Mouse (Mus musculus) hematopoietic stem cell, adult 5-6 weeks (primary cell): ENCODE measurements around the gene Gnas. TPM values are rescaled to one million over a fixed set of nuclear protein-coding genes. Genes with fewer than 3 reads are reported as not detected.
"Not testable (repeated sequence)": the region's sequence is repeated elsewhere in the genome, so short reads cannot be mapped to it uniquely, and the experiment has no call there.

Source experiments
- ATAC-seq, 2 experiments: fragments of 125-278 bp in 1 of 2; replicated peaks in 1 of 2; 2 replicates each; pipeline ENCODE4 v1.8.0; 2016 to 2017; ENCODE audit warnings: inconsistent platforms in 2 of 2, mild to moderate bottlenecking in 2 of 2, moderate number of reproducible peaks in 2 of 2, low read depth in 1 of 2, moderate TSS enrichment in 1 of 2; ENCODE audit not compliant: low FRiP score in 2 of 2, poor library complexity in 2 of 2, severe bottlenecking in 2 of 2, insufficient read depth in 1 of 2, low TSS enrichment in 1 of 2
- total RNA-seq: library from RNA; stranded (forward); fragments of 172-1452, 232-1000 nt; gene quantifications from 2 replicates; pipeline ENCODE4 v1.2.3, GENCODE M21; 2017

The Gnas gene
- total RNA-seq, 1 experiment from 2014 or later, result 262 TPM

DNA sequence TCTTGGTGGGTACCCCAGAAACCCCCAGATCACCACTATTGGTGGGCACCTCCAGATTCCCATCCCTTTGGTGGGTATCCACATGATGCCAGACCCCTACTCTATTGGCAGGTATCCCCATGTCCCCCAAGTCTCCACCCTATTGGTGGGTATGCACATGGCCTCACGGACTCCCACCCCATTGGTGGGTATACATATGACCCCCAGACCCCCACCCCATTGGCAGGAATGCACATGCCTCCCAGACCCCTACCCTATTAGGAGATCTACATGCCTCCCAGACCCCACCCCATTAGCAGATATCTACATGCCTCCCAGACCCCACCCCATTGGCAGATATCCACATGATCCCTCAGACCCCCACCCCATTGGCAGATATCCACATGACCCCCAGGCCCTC lies 55.6 kb downstream of the Gnas start:
- no peak for ATAC-seq

- ATAC-seq, result no peak
These were observed 56.2 kb downstream of the Gnas start for GRCm38 (mm10) chr2:174340229-174340892.

GRCm38 (mm10) chr2:174340893-174341580 lies 56.9 kb downstream of the Gnas start:
- ATAC-seq, result no peak

GRCm38 (mm10) chr2:174342793-174343400 lies 58.8 kb downstream of the Gnas start:
- ATAC-seq, result no peak

DNA sequence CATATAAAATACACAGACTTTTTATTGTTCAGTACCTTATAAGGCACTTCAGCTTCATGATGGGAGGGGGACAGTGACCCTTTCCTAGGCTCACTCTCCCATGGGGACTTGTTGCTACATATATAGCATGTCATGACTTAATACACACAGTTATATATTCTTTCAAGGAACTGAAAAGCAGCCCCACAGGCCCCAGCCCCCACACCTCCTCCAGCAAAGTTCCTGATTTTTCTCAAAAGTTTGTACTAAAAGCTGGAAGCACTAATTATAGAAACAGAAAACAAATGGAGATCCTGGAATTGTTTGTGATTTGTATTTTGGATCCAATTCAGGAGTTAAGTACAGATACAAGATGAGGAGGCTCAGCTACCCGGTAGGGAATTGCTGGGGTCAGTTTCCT lies 59.4 kb downstream of the Gnas start:
- ATAC-seq, result no peak

DNA sequence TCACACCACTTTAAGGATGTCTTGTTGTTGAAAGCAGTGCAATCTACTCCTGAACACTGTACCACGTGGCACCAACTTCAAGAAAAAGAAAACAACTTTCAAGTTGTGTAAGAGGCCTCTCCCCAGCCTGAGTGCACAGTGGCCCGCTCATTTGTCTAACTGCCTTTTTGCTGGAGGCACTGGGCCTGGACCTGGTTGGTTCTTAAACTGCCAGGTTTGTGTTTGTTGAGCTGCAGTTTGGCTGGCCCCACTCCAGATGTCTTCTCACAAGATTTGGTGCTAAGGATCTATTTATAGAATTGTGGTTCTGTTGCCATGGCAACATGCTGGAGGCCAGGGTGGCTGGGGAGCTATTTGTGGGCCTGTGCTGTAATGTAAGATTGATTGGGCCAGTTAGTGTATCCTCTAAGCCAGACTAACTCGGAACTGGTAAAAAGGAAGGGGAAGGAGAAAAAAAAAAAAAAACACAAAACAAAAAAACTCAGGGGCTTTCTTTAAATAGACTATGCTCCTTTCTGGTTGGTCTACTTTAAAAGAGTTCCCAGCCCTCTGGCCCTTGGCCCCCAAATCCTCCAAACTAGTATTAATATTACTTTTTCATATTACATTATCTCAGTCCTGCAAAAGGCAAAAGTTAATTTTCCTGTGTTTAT lies 60.0 kb downstream of the Gnas start:
- ATAC-seq, result peak; percentile 92 to 96

- no peak for ATAC-seq
These were observed 60.9 kb downstream of the Gnas start for GRCm38 (mm10) chr2:174344996-174345395.

DNA sequence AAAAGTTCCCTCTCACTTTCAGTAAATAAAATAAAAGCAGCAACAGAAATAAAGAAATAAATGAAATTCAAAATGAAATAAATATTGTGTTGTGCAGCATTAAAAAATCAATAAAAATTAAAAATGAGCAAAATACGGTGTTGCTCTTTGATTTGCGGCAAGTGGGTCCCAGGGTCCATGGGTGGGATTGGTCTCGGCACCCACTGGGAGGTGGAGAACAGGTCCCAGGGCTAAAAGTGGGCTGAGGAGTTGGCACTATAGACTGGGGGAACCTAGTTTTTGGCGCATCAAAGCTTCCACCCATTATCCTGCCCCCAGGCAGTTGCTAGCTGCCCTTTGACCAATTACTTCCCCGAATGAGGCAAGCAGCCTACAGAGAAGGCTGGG lies 62.5 kb downstream of the Gnas start, which contains the start of gene Gm20721:
Gene Gm20721, minus strand, starts transcription at position 101 of the 387 bp plus-strand sequence.
- no peak for ATAC-seq

DNA sequence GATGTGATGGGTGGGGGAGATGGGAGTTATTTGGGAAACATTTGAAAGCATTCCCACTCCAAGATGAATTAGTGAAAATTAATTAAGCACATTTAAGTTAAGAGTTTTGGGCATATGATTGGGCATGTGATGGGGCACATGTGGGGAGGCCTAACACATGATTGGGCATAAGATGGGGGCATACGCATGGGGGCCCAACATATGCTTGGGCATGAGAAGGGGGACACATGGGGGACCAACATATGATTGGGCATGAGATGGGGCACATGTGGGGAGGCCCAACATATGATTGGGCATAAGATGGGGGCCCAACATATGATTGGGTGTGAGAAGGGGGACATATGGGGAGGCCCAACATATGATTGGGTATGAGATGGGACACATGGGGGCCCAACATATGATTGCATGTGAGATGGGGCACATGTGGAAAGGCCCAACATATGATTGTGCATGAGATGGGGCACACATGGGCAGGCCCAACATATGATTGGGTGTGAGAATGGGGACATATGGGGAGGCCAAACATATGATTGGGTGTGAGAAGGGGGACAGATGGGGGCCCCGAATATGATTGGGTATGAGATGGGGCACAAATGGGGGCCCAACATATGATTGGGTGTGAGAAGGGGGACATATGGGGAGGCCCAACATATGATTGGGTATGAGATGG lies 63.0 kb downstream of the Gnas start:
- not testable (repeated sequence) for ATAC-seq

GRCm38 (mm10) chr2:174358516-174358915 lies 74.4 kb downstream of the Gnas start:
- ATAC-seq, result no peak

GRCm38 (mm10) chr2:174359656-174360055 lies 75.5 kb downstream of the Gnas start:
- ATAC-seq, result no peak

- no peak for ATAC-seq
These were observed 82.5 kb downstream of the Gnas start for GRCm38 (mm10) chr2:174366571-174366970.

GRCm38 (mm10) chr2:174381021-174381420 lies 96.9 kb downstream of the Gnas start:
- ATAC-seq, result no peak

DNA sequence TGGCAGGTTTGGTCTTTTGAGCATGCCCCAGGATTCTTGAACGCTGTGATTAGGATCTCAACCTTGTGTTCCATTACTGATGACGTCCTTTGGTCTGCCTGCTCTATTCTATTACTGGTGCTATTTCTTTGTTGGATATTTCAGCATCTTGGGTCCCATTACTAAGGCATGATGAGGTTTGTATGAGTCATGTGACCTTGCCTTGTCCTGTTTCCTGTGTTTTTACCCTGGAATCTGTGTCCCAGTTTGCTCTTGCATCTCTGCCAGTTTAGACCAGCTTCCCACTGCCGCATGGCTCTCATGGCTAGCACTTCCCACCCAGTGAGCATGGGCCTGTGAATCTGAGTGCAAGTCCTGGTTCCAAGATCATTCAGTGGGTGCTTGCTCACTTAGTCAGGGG lies 107.8 kb downstream of the Gnas start:
- ATAC-seq, result no peak

DNA sequence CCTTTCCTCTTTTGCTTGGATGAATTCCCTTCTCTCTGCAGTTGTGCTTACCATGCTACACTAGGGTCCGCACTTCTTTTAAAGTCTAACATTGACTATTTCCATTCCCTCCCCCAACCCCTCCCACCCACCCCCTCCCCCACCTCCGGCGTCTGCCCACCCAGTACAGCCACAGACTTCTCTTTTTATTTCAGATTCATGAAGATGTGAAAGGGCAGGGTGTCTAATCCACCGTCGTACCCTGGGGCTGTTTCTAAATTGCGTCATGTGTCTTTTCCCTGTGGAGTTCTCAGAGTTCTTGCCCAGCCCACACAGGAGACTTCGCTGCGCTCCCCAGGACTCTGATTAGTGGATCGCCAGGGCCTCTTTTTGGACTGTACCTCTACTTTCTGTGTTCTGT lies 108.4 kb downstream of the Gnas start:
- no peak for ATAC-seq

GRCm38 (mm10) chr2:174393383-174393782 lies 109.3 kb downstream of the Gnas start:
- ATAC-seq, result no peak
